Mouse (Mus musculus) urinary bladder, adult 18-20 months (tissue): ENCODE data around the gene Isyna1.

ENCODE experiments used
- DNase-seq, 2 experiments: peaks; one replicate each; pipeline ENCODE4 v3.0.0; 2022; ENCODE audit warnings: low spot score in 2 of 2, mixed read lengths in 2 of 2

The Isyna1 gene

DNA sequence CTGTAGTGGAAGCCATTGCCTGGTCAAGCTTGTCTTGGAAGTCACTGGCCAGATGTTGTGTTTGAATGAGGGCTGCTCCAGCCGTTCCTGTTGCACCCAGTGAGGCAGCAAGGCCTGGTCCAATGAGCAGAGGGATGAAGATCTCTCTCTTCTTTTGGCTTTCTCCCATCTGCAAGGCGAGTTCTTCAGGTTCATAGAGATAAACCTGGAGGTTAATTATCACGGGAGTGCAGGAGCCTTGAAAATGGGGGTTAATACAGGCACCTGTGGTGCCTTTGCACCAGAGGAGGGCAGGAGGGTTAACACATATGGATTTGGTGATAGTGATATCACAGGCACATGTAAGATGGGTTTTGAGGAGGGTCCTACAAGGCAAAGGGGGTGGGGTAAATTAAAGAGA lies 28.0 kb downstream of the Isyna1 start:
- DNase-seq, result no peak

GRCm38 (mm10) chr8:70625104-70625503 lies 30.9 kb downstream of the Isyna1 start:
- DNase-seq, result no peak

DNA sequence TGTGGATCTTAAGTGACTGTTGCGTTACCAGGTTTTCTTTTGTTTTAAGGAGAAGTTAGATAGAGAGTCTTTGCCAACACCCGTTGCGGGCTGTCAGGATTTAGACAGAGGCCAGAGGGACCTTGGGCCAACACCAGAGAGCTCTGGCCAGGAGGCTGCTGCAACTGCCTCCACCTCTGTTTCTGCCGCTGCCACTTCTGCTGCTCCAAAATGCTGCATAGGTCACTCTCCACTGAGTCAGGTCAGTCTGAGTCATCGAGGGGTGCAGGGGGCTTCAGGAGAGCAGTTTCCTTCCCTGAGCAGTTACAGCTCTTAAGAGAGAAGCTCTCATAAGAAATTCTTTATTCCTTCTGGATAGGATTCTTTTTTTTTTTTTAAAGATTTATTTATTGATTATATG lies 32.9 kb downstream of the Isyna1 start:
- no peak for DNase-seq

- DNase-seq, result no peak
Observed at GRCm38 (mm10) chr8:70628986-70629490, 34.9 kb downstream of the Isyna1 start.

DNA sequence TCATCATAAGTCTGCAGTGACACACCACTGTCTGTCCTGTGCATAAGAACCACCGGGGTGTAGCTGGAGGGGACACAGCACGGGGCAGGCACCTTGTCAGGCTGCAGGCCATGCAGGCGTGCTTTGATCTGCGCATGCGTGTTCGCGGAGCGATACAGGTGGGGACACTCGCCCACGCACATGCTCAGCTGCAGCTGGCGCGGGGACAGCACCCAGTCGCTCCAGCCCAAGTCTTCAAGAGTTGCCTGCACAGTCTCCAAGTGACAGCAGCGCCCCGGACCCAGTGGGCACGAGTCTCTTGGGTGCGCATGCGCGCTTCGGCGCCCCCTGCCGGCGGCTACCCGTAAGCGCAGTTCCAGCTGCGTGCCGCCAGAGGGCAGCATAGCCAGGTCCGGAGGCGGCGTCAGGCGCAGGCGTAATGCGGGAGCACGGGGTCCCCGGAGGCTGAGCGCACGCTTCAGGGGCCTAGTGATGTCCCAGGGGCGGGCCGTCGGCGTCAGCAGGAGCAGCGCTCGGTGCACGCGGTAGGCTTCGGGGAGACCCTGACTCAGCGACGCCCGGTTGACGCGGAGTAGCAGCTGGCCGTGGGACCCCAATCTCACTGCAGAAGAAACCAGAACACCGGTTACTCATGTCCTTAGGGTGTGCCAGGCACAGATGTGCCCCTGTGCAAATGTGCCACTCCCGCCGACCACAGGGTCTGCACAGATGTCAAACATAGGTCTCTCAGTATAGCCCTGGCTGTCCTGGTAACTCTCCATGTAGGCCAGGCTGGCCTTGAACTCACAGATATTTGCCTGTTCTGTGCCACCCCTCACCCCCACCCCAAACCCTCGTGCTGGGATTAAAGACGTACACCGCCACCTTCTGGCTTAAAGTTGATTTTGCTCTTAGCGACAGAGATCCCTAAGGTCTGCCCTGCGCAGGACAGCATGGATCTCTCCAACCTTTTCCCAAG lies 35.7 kb downstream of the Isyna1 start:
- peak; percentile 76 to 89 for DNase-seq

- peak in 1 of 2 experiments; percentile 54 for DNase-seq
Observed at GRCm38 (mm10) chr8:70630532-70631381, 36.6 kb downstream of the Isyna1 start.

GRCm38 (mm10) chr8:70631436-70631835 lies 37.3 kb downstream of the Isyna1 start:
- DNase-seq, result no peak

DNA sequence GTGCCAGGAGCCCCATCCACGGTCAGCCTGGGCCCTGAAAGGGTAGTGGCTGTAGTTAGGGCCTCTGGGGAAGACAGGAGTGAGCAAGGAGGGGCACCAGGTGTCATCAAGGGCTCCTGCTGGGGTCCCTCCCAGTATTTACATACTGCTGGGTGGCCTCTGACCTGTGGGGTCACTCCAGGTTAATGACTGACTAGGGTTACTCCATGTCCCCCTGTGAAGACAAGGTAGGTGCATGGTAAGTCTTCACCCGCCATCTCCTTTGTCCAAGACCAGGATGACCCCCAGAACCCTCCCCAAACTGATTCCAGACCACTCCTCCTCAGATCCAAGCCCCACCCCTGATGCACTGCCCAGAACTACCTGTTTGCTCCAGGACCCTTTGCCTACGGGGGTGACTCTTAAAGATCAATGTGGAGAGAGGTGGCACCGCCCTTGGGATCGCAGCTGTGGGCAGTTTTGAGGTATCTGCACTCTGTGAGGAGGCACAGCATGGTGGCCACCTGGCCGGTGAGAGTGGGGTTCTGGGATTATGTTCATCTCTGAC lies 38.2 kb downstream of the Isyna1 start, which contains the start of gene Gdf15:
Gene Gdf15, minus strand, starts transcription at position 111 of the 547 bp plus-strand sequence.
- DNase-seq, result no peak

GRCm38 (mm10) chr8:70634066-70634465 lies 39.9 kb downstream of the Isyna1 start:
- DNase-seq, result peak in 1 of 2 experiments; percentile 36

DNA sequence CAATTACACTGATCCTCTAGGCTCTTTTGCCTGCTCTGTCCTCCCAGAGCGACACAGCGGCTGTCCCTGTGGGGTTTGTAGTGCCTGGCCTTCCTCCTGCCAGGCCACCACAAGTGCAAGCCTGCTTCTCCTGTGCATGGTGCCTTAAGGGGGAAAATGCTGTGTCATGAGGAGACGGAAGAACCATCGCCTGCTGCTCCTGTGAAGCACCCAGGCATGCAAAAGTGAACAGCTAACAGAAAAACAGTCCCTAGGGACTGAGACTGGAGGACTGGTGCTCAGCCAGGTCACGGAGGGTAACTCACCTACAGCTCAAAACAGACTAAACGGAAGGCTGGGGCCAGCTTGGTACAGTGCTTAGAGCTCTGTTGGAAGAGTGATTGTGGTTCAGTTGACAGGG lies 41.4 kb downstream of the Isyna1 start:
- no peak for DNase-seq

DNA sequence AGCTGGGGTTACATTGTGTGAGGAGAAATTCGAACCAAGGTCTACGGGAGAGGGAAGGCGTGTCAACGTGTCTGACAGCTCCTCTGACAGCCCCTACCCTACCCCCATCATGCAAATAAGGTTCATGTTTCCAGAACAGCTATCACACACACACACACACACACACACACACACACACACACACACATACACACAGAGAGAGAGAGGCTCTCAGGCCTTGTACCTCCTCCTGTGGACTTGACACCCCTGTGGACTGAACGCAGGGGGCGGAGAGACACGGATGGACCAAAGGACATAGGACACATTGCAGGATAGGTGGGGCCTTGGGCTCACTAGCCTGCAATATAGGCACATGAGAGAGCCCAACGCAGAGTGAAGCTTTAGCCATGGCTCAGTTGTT lies 42.7 kb downstream of the Isyna1 start:
- no peak for DNase-seq

DNA sequence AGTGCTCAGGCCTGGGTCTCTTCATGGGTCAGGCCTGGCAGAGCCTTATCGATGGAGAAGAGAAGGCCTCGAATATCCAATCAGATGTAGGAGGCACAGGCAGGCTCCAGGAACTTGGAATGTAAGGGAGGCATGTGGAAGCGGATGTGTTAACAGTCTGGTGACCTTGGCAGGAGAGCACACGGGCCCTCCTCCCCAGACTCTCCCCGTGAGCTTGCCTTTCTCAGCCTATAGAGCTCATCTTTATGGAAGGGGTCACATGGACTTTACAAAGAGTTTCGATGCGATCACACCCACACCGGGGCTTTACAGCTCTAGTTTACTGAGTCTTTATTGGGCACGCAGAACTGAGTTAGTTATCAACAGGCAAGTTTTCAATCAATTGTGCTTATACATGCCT lies 44.6 kb downstream of the Isyna1 start:
- no peak for DNase-seq

- DNase-seq, result no peak
Observed at GRCm38 (mm10) chr8:70643019-70643418, 48.8 kb downstream of the Isyna1 start.

- no peak for DNase-seq
Observed at GRCm38 (mm10) chr8:70644065-70644464, 49.9 kb downstream of the Isyna1 start.

DNA sequence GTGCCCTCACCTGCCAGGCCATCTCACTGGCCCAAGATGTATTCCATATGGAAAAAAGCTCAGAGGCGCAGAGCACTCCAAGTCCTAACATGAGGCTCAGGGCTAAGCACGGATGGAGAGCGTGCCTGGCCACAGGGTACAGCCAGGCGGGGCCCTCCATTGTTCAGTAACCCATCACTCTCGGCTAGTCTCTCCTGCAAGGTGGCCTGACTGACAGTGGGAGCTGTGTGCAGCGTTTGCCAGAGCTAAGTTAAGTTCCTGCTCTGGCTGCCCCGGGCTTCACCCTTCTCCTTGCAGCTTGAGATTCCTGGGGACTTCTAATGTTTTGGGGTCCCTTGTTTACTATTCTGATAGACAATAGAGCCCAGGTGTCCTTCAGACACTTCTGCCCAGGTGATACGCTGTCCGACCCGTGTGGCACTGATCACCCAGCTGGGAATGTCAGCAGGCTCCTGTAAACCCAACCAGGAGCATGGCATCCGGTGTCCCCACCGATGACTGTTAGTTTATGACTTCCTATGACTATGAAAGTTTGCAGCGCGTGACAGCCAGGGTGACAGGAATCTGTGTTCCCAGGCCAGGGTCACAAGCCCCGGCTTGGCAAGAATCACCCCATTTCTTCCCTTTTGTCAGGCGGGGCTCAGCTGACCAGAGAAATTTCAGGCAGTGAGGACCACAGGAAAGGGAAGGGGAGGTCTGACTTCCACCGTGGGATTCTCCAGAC lies 51.5 kb downstream of the Isyna1 start:
- no peak for DNase-seq

DNA sequence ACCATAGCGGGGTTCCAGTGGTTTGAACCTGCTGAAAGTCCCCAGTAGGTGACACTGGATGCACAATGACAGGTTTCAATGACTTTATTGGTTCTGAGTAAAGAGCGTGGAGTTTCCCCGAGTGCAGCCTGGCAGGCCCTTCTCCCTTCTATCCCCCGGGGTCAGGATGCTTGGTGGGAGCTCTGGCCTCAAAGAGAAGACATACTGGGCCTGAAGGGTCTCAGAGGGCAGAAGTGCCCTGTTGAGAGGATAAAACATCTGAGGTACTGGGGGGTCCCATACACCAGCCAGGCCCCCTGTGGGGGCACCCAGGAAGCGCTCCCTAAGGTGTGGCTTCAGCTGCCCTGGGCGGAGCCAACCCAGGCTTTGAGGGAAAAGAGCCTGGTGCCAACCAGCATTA lies 52.2 kb downstream of the Isyna1 start:
- DNase-seq, result no peak

DNA sequence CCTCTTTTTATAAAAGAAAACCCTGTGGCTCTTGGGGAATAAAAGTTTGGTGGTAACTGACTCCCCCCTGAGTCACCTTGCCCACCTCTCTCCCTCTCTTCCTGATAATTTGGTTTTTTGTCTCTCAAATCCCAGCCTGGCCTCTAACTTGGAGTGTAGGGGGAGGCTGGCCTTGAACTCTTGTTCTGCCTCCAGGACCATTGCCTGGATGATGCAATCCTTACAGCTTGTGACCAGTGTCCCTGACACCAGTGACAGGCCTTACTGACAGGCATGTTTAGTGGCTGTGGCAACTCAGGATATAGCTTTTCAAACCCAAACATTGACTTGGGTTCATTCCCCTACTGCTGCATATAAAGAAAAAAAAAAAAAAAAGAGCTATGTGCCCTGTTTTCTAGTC lies 52.6 kb downstream of the Isyna1 start:
- DNase-seq, result no peak
